In the genomic region with DNA sequence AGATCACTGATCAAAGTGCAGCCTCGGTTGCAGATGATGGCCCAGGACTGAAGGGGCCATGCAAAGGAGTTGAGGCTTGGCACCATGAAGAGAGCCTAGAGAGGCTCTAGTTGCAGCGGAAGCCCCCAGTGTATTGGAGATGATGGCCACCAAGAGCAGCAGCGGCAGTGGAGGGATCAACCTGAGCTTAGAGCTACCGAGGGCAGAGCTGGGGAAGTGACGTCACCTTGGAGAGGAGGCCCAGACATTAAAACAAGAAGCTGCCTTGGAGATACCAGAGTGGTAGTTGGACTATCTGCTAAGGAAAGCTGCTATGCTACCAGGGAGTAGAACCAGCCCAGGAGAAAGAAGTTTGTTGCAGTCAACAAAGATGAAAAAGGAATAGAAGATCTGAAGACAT, we compare ENCODE assay signal across 14 mouse cellular contexts. TPM values are rescaled to one million over a fixed set of nuclear protein-coding genes. Genes with fewer than 3 reads are reported as not detected.
DNase-seq lines count a peak whose midpoint lies in the region.
"Had no signal": no experiment of that assay in that cellular context is flagged by ENCODE, and none has a peak within 500 bp of the region (broad histone marks: within the 10 kb centered on the region; RNA-seq: fewer than 3 reads in every experiment).

No protein-coding gene starts in this region.

- intact Hi-C loops in gastrocnemius, postnatal 14 days (cut with DNase I; ENCODE audit: low total_unique reads), result no loop called here

- peak; percentile 77 for DNase-seq in heart, adult 11 months
- no peak for DNase-seq in heart, adult 18-20 months
- DNase-seq in ES-CJ7 (ENCODE audit: low read depth, low spot score) (peak; percentile 56), R1 (ENCODE audit: low read depth, low spot score) (peak; percentile 67)
- no peak for DNase-seq in spleen, adult 18-20 months
- no peak for DNase-seq in gastrocnemius, postnatal 14 days
- DNase-seq in urinary bladder, adult 18-20 months (ENCODE audit: low spot score in 2 of 2), result no peak
- DNase-seq: B cell, adult 2 months; cerebellum, adult 11-12 months; cerebellum, adult 2 months; cerebellum, adult 9-11 months; cerebellum, postnatal 14 days; cerebellum, postnatal 36 days; embryo, embryonic 11 days had no signal

RNA-seq across cellular contexts. Expression of gene Brd1, which starts 24.2 kb away (rescaled TPM):
- total RNA-seq in heart, adult 18-20 months (2021), result 10 to 100 TPM; 26.6 to 29.7 TPM
- total RNA-seq in gastrocnemius, postnatal 14 days (2021), result 10 to 100 TPM; 21.3 to 22.6 TPM

RNA-seq across cellular contexts. Expression of gene Zbed4, which starts 41.6 kb away (rescaled TPM):
- total RNA-seq in heart, adult 18-20 months (2021), result 1 to 10 TPM; 8.6 to 8.7 TPM
- total RNA-seq in gastrocnemius, postnatal 14 days (2021), result 1 to 10 TPM; 5.8 to 8.1 TPM

Comparison
In these comparisons a context has a peak if more than half of its experiments do, and no peak if none do; other contexts are left out.
1. DNase-seq: peak in heart, adult 11 months (single experiment), ES-CJ7 (single experiment) and R1 (single experiment); none in heart, adult 18-20 months (0 of 2), spleen, adult 18-20 months (0 of 2), gastrocnemius, postnatal 14 days (single experiment) and urinary bladder, adult 18-20 months (0 of 2).